Mouse (Mus musculus): ENCODE measurements at regions not wholly inside any gene's neighbourhood (a gene's known extent, or its start where the extent isn't known, plus 50 kb on each side); places are given as distances from the start of the nearest gene placed in this dataset.
"Not testable (repeated sequence)": the region's sequence is repeated elsewhere in the genome, so short reads cannot be mapped to it uniquely, and the experiment has no call there.

DNA sequence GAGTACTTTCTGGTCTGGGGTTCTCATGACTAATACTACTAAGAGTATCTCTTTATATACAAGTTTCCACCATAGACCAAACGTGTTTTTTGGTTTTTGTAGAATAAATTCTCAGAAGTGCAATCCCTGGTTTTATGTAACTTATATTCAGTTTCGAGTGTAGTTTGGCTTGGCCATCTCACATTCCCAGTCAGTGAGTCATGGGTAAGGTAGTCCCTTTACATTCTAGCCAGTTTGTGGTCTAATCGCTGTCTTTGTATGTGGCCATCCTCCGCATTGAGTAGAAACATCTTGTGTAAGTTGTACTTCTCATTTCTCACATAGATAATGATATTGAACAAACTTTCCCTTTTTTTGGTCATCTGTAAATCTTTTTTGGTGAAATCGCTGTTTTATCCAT, 88.3 kb downstream of the Anxa5 start:
- Histone ChIP-seq H3K4me1 (no peaks in the 10 kb centered on the region), H3K27ac (no peak overlapping the region), H3K9ac (no peak overlapping the region), H3K4me2 (replicated peaks) (no peak overlapping the region), H3K9me3 (no peaks in the 10 kb centered on the region), H3K27me3 (replicated peaks) (no peaks in the 10 kb centered on the region), H3K36me3 (no peaks in the 10 kb centered on the region), H3K4me3 (no peak overlapping the region)
- WGBS: 92% methylated on average over 5 of the region's 5 CpGs
- no peak for ATAC-seq (ENCODE audit: low FRiP score, low read depth)

- no peaks in the 10 kb centered on the region for H3K9me3 ChIP-seq
- no peaks in the 10 kb centered on the region for H3K27me3 ChIP-seq (replicated peaks)
- no peaks in the 10 kb centered on the region for H3K36me3 ChIP-seq
- H3K4me2 ChIP-seq (replicated peaks): no peak overlapping the region
- no peaks in the 10 kb centered on the region for H3K4me1 ChIP-seq
- no peak overlapping the region for H3K9ac ChIP-seq
- H3K27ac ChIP-seq: no peak overlapping the region
- 89% methylated on average over 4 of the region's 4 CpGs for WGBS
- ATAC-seq (ENCODE audit: low FRiP score, low read depth): no peak
- no peak overlapping the region for H3K4me3 ChIP-seq
Observed at GRCm38 (mm10) chr3:36383438-36383945, 92.2 kb downstream of the Anxa5 start.

- Histone ChIP-seq H3K9me3 (no peaks in the 10 kb centered on the region), H3K4me3 (no peak overlapping the region), H3K4me1 (no peaks in the 10 kb centered on the region), H3K27me3 (replicated peaks) (no peaks in the 10 kb centered on the region), H3K36me3 (no peaks in the 10 kb centered on the region), H3K27ac (no peak overlapping the region), H3K9ac (no peak overlapping the region), H3K4me2 (replicated peaks) (no peak overlapping the region)
- ATAC-seq (ENCODE audit: low FRiP score, low read depth): no peak
- 84% methylated on average over 5 of the region's 5 CpGs for WGBS
Observed at GRCm38 (mm10) chr3:36381621-36382193, 94.0 kb downstream of the Anxa5 start.

GRCm38 (mm10) chr3:36375722-36376121, 100.0 kb downstream of the Anxa5 start:
- Histone ChIP-seq H3K9me3 (no peaks in the 10 kb centered on the region), H3K36me3 (no peaks in the 10 kb centered on the region), H3K4me2 (replicated peaks) (no peak overlapping the region), H3K4me1 (no peaks in the 10 kb centered on the region), H3K4me3 (no peak overlapping the region), H3K27me3 (replicated peaks) (no peaks in the 10 kb centered on the region), H3K27ac (no peak overlapping the region), H3K9ac (no peak overlapping the region)
- WGBS: 91% methylated on average over 2 of the region's 2 CpGs
- ATAC-seq (ENCODE audit: low FRiP score, low read depth): no peak

DNA sequence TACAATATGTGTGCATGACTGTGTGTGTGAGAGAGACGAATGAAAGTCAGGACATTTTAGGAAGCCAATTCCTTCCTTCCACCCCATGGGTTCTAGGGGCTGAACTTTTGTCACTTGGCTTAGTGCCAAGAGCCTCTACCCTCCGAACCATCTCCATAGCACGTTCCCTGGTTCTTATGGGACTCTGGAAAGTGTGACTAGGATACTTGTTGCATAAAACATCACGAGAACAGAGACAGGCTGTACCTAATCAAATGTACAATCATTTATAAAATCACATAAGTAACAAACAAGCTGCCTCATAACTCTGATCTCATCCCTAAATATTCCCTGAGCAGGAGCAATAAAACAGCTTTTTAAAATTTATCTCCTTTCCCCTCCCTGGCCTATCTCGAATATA, 100.8 kb downstream of the Anxa5 start:
- no peak overlapping the region for H3K4me3 ChIP-seq
- no peaks in the 10 kb centered on the region for H3K4me1 ChIP-seq
- 75% methylated on average over 5 of the region's 5 CpGs for WGBS
- H3K9me3 ChIP-seq: no peaks in the 10 kb centered on the region
- H3K9ac ChIP-seq: no peak overlapping the region
- no peaks in the 10 kb centered on the region for H3K36me3 ChIP-seq
- no peak overlapping the region for H3K27ac ChIP-seq
- no peaks in the 10 kb centered on the region for H3K27me3 ChIP-seq (replicated peaks)
- no peak for ATAC-seq (ENCODE audit: low FRiP score, low read depth)
- H3K4me2 ChIP-seq (replicated peaks): no peak overlapping the region

DNA sequence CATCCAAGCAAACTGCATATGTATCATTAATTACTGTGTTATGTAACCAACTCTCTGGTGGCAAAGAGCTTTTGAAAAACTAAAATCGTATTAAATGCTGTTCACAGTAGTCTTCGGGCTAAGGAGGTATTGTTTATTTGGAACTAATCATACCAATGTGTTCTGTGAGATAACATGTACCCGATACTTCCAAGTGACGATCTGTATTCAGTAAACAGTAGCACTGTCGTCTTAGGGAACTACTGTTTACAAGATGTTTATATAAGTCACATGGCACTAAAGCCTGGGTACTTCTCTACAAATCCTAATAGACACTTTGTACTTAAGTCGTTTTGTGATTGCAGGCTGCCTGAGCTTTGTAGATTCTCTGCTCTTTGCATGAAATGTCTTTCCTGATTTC, 114.8 kb downstream of the Anxa5 start:
- Histone ChIP-seq H3K9me3 (no peaks in the 10 kb centered on the region), H3K36me3 (no peaks in the 10 kb centered on the region), H3K4me3 (no peak overlapping the region), H3K9ac (no peak overlapping the region), H3K27ac (no peak overlapping the region), H3K27me3 (replicated peaks) (no peaks in the 10 kb centered on the region), H3K4me2 (replicated peaks) (no peak overlapping the region), H3K4me1 (no peaks in the 10 kb centered on the region)
- WGBS: 86% methylated on average over 6 of the region's 6 CpGs
- ATAC-seq (ENCODE audit: low FRiP score, low read depth): no peak

GRCm38 (mm10) chr3:36354201-36354600, 121.5 kb downstream of the Anxa5 start:
- ATAC-seq (ENCODE audit: low FRiP score, low read depth); H3K4me2 ChIP-seq (replicated peaks); H3K9me3 ChIP-seq; H3K27me3 ChIP-seq (replicated peaks); H3K27ac ChIP-seq; H3K4me3 ChIP-seq; H3K4me1 ChIP-seq; H3K36me3 ChIP-seq; H3K9ac ChIP-seq: not testable (repeated sequence)
- WGBS: 86% methylated on average over 3 of the region's 3 CpGs

DNA sequence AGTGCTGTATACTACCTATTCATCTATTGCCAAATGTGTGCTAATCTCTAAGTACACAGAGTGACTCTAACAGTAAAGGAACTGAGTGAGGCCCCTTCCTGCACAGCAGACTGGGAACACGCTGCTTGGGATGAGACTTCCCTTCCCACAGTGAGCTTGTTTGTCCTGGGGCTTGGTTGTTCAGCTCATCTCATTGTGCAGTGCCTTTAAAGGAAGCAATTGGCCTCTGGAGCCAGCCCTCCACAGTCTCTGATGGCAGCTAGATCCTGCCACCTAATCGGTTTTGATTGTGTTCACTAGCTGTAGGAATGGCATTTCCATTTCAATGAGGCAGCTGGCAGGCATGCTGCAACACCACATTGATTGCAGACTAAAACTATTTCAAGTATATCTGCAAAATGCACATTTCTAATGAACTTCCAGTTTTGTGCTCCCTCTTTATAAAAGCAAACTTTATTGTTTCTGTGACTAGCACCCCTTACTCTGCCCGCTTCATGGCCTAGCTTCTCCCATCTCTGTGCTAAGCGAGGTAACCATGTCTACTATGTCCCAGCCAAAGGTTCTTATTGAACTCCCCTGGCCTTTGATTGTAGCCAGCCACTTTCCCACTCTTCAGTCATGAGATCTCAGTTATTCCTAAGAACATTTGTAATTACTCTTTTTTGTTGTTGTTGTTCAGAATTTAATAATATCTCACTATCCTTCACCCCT, 123.5 kb downstream of the Anxa5 start:
- Histone ChIP-seq H3K4me3 (no peak overlapping the region), H3K27me3 (replicated peaks) (no peaks in the 10 kb centered on the region), H3K27ac (no peak overlapping the region), H3K9me3 (no peaks in the 10 kb centered on the region), H3K9ac (no peak overlapping the region), H3K36me3 (no peaks in the 10 kb centered on the region), H3K4me1 (no peaks in the 10 kb centered on the region), H3K4me2 (replicated peaks) (no peak overlapping the region)
- 36% methylated on average over 4 of the region's 4 CpGs for WGBS
- no peak for ATAC-seq (ENCODE audit: low FRiP score, low read depth)

- Histone ChIP-seq H3K4me3 (no peak overlapping the region), H3K27me3 (replicated peaks) (no peaks in the 10 kb centered on the region), H3K27ac (no peak overlapping the region), H3K4me2 (replicated peaks) (no peak overlapping the region), H3K9me3 (no peaks in the 10 kb centered on the region), H3K9ac (no peak overlapping the region), H3K4me1 (no peaks in the 10 kb centered on the region), H3K36me3 (no peaks in the 10 kb centered on the region)
- ATAC-seq (ENCODE audit: low FRiP score, low read depth): no peak
- 77% methylated on average over 4 of the region's 4 CpGs for WGBS
Observed at GRCm38 (mm10) chr3:36349073-36349472, 126.6 kb downstream of the Anxa5 start.

DNA sequence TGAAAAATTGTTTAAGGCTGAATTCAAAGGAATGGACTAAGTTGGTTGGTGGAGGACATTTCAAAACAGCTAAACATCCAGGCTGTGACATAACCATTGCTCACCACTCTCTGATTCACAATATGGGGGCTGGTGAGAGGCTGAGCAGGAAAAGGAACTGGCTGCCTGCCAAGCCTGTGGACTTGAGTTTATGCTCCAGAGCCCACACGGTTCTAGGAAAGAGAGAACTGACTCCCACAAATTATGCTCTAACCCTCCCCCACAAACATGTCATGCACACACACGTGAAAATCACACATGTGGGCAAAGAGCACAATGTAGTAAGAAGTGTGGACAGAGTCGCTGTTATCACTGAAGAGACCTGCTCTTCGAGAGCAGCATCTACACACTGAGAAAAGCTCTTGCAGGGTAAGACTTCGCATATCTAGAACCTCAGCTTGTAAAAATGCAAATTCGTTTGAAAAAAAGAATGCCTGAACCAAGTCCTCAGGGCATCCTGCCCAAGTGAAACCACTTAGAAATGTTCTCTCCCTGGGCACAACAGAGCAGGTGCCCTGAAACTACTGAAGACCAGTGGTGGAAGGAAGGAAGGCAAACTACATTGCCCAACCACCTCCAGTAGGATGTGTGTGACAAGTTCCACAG, 118.9 kb upstream of the Qrfpr start:
- Histone ChIP-seq H3K9ac (no peak overlapping the region), H3K27me3 (replicated peaks) (no peaks in the 10 kb centered on the region), H3K9me3 (no peaks in the 10 kb centered on the region), H3K4me3 (no peak overlapping the region), H3K36me3 (no peaks in the 10 kb centered on the region), H3K4me2 (replicated peaks) (no peak overlapping the region), H3K4me1 (no peaks in the 10 kb centered on the region), H3K27ac (no peak overlapping the region)
- ATAC-seq (ENCODE audit: low FRiP score, low read depth): no peak
- 79% methylated on average over 6 of the region's 6 CpGs for WGBS

DNA sequence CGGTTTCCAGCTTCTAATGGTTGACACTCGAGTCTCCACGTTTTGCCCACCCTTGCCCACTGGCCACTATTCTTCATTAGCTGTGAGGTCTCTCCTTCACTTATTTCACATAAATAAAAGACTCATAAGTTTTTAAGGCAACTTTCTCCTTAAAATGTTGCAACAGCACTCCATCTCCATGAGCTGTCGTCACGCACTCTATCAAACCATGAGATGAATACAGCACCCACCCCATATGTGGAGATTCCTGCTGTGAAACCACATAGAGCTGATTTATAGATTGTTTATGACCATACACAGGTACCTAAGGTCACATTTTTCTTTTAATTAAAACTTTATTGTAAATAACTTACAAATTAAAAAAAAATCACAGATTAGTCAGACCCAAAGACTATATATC, 117.5 kb upstream of the Qrfpr start:
- no peaks in the 10 kb centered on the region for H3K9me3 ChIP-seq
- no peak overlapping the region for H3K27ac ChIP-seq
- H3K4me1 ChIP-seq: no peaks in the 10 kb centered on the region
- no peak overlapping the region for H3K4me2 ChIP-seq (replicated peaks)
- no peak overlapping the region for H3K9ac ChIP-seq
- no peak overlapping the region for H3K4me3 ChIP-seq
- H3K36me3 ChIP-seq: no peaks in the 10 kb centered on the region
- WGBS: 91% methylated on average over 5 of the region's 5 CpGs
- no peaks in the 10 kb centered on the region for H3K27me3 ChIP-seq (replicated peaks)
- ATAC-seq (ENCODE audit: low FRiP score, low read depth): no peak

DNA sequence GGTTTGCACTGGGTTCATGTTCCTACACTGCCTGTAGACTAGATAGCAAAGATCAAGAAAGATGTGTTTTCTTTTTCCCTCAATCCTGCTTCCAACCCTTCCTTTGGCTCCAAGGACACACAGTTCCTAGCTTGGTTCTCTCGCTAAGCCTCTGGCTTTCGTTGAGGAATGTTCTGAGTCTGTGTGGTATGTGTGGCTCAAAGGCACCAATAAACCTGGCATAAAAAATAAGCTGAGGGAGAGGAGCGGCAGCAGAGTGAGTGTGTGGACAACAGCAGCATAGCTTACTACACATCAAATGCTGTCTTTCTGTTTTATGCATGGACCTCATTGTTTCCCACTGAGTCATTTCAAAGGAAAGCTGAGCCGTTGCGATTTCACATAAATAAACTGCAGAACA, 112.2 kb upstream of the Qrfpr start:
- no peaks in the 10 kb centered on the region for H3K36me3 ChIP-seq

DNA sequence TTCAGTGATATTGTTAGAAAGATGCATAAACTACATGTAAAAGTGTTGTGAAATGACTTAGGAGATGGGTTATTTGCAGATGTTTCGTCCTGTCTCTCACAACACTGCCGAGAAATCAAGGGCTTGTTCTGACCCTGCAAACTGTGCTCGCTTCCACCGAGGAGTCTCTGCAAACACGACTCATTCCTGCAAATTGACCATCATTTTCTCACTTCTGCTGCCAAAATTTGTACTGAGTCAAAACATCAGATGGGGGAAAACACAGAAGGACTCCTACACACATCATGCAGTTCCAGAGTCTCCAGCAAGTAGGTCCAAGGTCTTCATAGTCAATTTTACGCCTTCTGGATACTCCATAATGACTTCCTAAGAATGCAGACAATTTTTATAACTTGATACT, 109.9 kb upstream of the Qrfpr start:
- H3K4me2 ChIP-seq (replicated peaks): no peak overlapping the region
- H3K9ac ChIP-seq: no peak overlapping the region
- H3K36me3 ChIP-seq: no peaks in the 10 kb centered on the region
- H3K27me3 ChIP-seq (replicated peaks): no peaks in the 10 kb centered on the region
- H3K4me3 ChIP-seq: no peak overlapping the region
- no peak overlapping the region for H3K27ac ChIP-seq
- no peak for ATAC-seq (ENCODE audit: low FRiP score, low read depth)
- no peaks in the 10 kb centered on the region for H3K4me1 ChIP-seq
- H3K9me3 ChIP-seq: no peaks in the 10 kb centered on the region
- 94% methylated on average over 6 of the region's 6 CpGs for WGBS

More for the DNA sequence above, 112.2 kb upstream of the Qrfpr start:
- Histone ChIP-seq H3K4me1 (no peaks in the 10 kb centered on the region), H3K9ac (no peak overlapping the region), H3K27ac (no peak overlapping the region), H3K4me3 (no peak overlapping the region), H3K4me2 (replicated peaks) (no peak overlapping the region), H3K9me3 (no peaks in the 10 kb centered on the region), H3K27me3 (replicated peaks) (no peaks in the 10 kb centered on the region)
- ATAC-seq (ENCODE audit: low FRiP score, low read depth): no peak
- 82% methylated on average over 5 of the region's 5 CpGs for WGBS
